Mouse (Mus musculus) lung, embryonic 15.5 days (tissue): ENCODE results near the gene Fktn. TPM values are rescaled to one million over a fixed set of nuclear protein-coding genes. Genes with fewer than 3 reads are reported as not detected.
"Not testable (repeated sequence)": the region's sequence is repeated elsewhere in the genome, so short reads cannot be mapped to it uniquely, and the experiment has no call there.

Experiments
- ATAC-seq: fragments of 200-750 bp; cut with Nextera tagmentation; 2 replicates; pipeline ENCODE4 v1.8.0; 2017; ENCODE audit warnings: moderate number of reproducible peaks, borderline replicate concordance; ENCODE audit not compliant: low FRiP score, low TSS enrichment; ENCODE audit errors: extremely low read depth
- H3K27ac ChIP-seq: fragments of 300-500 bp; sonication (generic); 2 replicates; pipeline ENCODE4 v1.5.1; 2015; ENCODE audit warnings: moderate library complexity, mild to moderate bottlenecking, inconsistent platforms
- H3K27me3 ChIP-seq: fragments of 300-500 bp; sonication (generic); 2 replicates; pipeline ENCODE4 v1.6.1; 2015; ENCODE audit warnings: inconsistent platforms
- H3K36me3 ChIP-seq: fragments of 300-500 bp; sonication (generic); 2 replicates; pipeline ENCODE4 v1.6.1; 2015; ENCODE audit warnings: inconsistent platforms
- H3K4me1 ChIP-seq: fragments of 300-500 bp; sonication (generic); 2 replicates; pipeline ENCODE4 v1.6.1; 2015; ENCODE audit warnings: inconsistent platforms
- H3K4me2 ChIP-seq: fragments of 300-500 bp; sonication (generic); 2 replicates; pipeline ENCODE4 v1.6.1; 2015; ENCODE audit warnings: inconsistent platforms, mild to moderate bottlenecking, moderate library complexity
- H3K4me3 ChIP-seq: fragments of 300-500 bp; sonication (generic); 2 replicates; pipeline ENCODE4 v1.5.1; 2015; ENCODE audit warnings: mild to moderate bottlenecking, inconsistent platforms
- H3K9ac ChIP-seq: fragments of 300-500 bp; sonication (generic); 2 replicates; pipeline ENCODE4 v1.6.1; 2015; ENCODE audit warnings: inconsistent platforms
- H3K9me3 ChIP-seq: fragments of 300-500 bp; sonication (generic); 2 replicates; pipeline ENCODE4 v1.6.1; 2016; ENCODE audit warnings: inconsistent platforms
- WGBS: fragments of 180-500 bp; shearing (Covaris S2); methylation state at CpG from one replicate; pipeline ENCODE4 v1.1.7; 2015; 5-methylcytosine and 5-hydroxymethylcytosine counted together
- polyA plus RNA-seq: library from polyadenylated mRNA; unstranded; fragments of >200 nt; fragmentation: Nextera tagmentation; extraction: Ambion mirVana; gene quantifications from 2 replicates; pipeline ENCODE4 v1.2.1, GENCODE M21; 2015

Fktn gene
- polyA plus RNA-seq, 1 experiment from 2014 or later, result 17.5 TPM

DNA sequence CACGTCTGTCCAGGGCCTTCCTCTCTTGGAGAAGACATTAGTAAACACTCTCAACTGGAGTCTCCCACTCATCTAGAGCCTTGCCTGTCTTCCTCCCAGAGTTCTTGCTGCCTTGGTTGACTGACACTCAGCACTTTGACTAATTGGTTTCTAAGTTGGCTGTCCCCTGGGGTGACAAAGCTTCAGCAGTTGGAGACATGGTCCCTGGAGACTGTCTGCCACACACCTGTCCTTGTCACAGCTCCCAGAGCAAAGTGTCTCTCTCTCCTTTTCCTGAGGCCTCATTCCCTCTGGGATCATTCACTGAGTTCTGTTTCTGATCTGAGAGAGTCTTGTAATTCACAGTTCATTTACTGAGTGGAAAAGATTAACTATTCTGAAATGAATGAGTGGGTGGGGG lies 86.0 kb downstream of the Fktn start:
- H3K4me1 ChIP-seq, result peaks cover 7% of the 10 kb centered on the region
- no peak overlapping the region for H3K4me3 ChIP-seq
- 25% methylated on average over 1 of the region's 1 CpGs for WGBS
- no peak for ATAC-seq
- H3K4me2 ChIP-seq, result no peak overlapping the region
- H3K9ac ChIP-seq, result no peak overlapping the region
- H3K9me3 ChIP-seq, result no peaks in the 10 kb centered on the region
- H3K27ac ChIP-seq, result no peak overlapping the region; the same call in 1 of the 2 replicates
- no peaks in the 10 kb centered on the region for H3K36me3 ChIP-seq
- no peaks in the 10 kb centered on the region for H3K27me3 ChIP-seq

DNA sequence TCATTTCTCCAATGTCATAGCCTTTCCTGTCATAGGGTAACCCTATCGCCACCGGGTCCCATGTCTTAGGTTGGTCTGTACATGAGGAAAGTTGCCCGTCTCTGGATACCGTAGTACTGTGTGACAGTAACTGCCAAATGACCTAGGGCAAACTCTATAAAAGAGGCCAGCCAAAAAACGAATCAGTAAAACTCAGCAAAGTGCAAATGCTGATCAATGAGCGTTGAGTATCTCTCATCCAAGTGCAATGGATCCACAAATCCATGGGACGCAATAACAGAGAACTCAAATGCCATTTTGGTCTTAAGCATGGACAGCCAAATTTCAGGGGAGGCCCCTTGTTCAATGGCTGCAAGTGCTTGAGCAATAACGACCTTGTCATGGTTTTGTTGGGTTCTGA lies 89.9 kb downstream of the Fktn start:
- H3K4me1 ChIP-seq, H3K4me3 ChIP-seq, H3K27ac ChIP-seq, H3K27me3 ChIP-seq, H3K36me3 ChIP-seq, H3K4me2 ChIP-seq, H3K9me3 ChIP-seq, ATAC-seq, H3K9ac ChIP-seq: not testable (repeated sequence)
- 90% methylated on average over 8 of the region's 8 CpGs for WGBS

GRCm38 (mm10) chr4:53806428-53806827 lies 92.6 kb downstream of the Fktn start:
- WGBS, result 73% methylated on average over 6 of the region's 6 CpGs
- ATAC-seq, result not testable (repeated sequence)

DNA sequence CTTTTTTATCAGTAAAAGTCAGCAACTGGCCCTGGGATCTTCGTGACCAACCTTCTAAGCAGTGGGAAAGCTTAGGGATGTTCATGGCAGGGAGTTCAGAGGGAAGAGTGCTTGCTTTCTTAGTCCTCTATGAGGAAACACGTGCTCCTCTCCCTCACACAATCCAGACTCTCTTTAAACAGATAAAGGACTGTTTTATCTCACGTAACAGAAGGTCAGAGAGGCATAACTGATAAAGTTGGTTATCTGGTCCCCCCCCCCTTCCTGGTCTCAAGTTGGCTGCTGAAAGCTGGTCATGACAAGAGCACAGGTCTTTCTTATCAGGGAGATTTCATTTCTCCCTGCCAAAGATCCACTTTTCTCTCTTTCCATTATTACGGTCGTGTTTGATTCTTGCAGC lies 104.5 kb downstream of the Fktn start:
- H3K4me3 ChIP-seq, result no peak overlapping the region
- no peaks in the 10 kb centered on the region for H3K4me1 ChIP-seq
- no peak overlapping the region for H3K4me2 ChIP-seq
- no peak overlapping the region for H3K9ac ChIP-seq
- 42% methylated on average over 5 of the region's 5 CpGs for WGBS
- H3K36me3 ChIP-seq, result no peaks in the 10 kb centered on the region
- no peak overlapping the region for H3K27ac ChIP-seq
- ATAC-seq, result no peak
- H3K27me3 ChIP-seq, result no peaks in the 10 kb centered on the region
- H3K9me3 ChIP-seq, result no peaks in the 10 kb centered on the region

More at GRCm38 (mm10) chr4:53806428-53806827, 92.6 kb downstream of the Fktn start:
- not testable (repeated sequence) for H3K27ac ChIP-seq, H3K27me3 ChIP-seq, H3K4me2 ChIP-seq, H3K4me3 ChIP-seq, H3K9me3 ChIP-seq, H3K9ac ChIP-seq, H3K4me1 ChIP-seq, H3K36me3 ChIP-seq

DNA sequence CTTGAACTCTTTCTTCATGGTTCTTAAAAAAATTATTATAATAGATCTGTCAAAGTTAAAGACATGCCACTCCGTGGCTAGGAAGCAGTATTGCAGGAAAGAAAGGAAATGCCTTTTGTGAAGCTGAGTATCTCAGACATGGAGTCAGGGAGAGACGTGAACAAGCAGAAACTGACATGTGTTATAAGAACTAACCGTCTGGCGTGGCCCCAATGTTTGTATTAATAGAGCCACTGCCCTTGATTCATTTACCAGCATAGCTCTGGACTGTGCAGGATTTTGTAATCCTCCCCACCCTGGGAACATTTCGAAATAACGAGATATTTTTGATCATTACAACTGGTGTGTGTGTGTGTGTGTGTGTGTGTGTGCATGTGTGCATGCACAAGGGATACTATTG lies 109.9 kb downstream of the Fktn start:
- H3K36me3 ChIP-seq, result no peaks in the 10 kb centered on the region
- H3K27ac ChIP-seq, result 0 out of 2 replicates have a peak overlapping the region, but pooled peaks have one; percentile 37
- H3K9me3 ChIP-seq, result no peaks in the 10 kb centered on the region; the same call in 1 of the 2 replicates
- ATAC-seq, result peak; percentile 86
- H3K4me1 ChIP-seq, result peaks cover 24% of the 10 kb centered on the region; the same call in 1 of the 2 replicates
- H3K4me2 ChIP-seq, result no peak overlapping the region
- 19% methylated on average over 6 of the region's 6 CpGs for WGBS
- H3K4me3 ChIP-seq, result no peak overlapping the region
- no peaks in the 10 kb centered on the region for H3K27me3 ChIP-seq
- H3K9ac ChIP-seq, result no peak overlapping the region

GRCm38 (mm10) chr4:53824831-53825230 lies 111.0 kb downstream of the Fktn start:
- no peak for ATAC-seq
- H3K9ac ChIP-seq, result no peak overlapping the region
- peaks cover 24% of the 10 kb centered on the region; the same call in 1 of the 2 replicates for H3K4me1 ChIP-seq
- H3K4me3 ChIP-seq, result no peak overlapping the region
- no peaks in the 10 kb centered on the region; the same call in 1 of the 2 replicates for H3K9me3 ChIP-seq
- no peaks in the 10 kb centered on the region for H3K36me3 ChIP-seq
- 24% methylated on average over 4 of the region's 4 CpGs for WGBS
- H3K4me2 ChIP-seq, result no peak overlapping the region
- H3K27ac ChIP-seq, result no peak overlapping the region
- no peaks in the 10 kb centered on the region for H3K27me3 ChIP-seq

DNA sequence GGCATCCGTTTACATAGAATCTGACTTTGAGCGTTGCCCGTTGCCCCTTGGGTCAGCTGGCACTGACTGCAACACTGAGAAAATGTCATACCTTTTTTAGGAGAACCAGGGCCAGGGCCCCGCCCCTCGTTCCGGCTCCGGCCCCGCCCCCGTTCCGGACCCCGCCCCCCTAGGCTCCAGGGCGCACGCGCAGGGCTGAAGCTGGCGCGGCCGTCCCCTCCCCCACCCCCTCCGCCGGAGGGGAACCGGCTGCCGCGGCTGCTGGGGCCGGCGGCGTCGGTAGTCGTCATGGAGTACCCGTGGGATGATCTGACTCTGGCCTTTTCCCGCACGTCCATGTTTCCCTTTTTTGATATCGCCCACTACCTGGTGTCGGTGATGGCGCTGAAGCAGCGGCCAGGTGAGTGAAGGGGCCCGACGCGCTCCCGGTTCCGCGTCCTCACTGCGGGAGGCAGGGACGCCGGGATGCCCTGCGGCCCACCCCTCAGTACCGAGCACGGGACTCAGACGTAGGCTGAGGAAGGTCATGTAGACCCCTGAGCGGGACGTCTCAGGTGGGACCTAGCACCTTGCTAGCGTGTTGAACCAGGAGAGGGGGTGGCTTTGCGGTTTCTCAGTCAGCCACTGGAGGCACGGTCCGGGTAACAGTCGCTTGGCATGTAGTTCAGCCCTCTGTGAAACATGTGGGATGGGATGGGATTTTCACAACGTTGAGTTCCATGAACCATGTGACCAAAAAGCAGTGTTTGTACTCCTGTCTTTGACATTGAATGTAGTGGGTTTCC lies 112.2 kb downstream of the Fktn start, which contains the start of gene Tmem38b:
Gene Tmem38b, plus strand, starts transcription at position 225 of the 785 bp plus-strand sequence.
- peaks cover 24% of the 10 kb centered on the region; the same call in 1 of the 2 replicates for H3K4me1 ChIP-seq
- no peaks in the 10 kb centered on the region for H3K36me3 ChIP-seq
- peak within 1 kb of the TSS; percentile 32; the same call in 1 of the 2 replicates for H3K27ac ChIP-seq
- under 1% methylated on average over 55 of the region's 55 CpGs for WGBS
- peak within 1 kb of the TSS; percentile 72 for H3K4me2 ChIP-seq
- no peaks in the 10 kb centered on the region; the same call in 1 of the 2 replicates for H3K9me3 ChIP-seq
- H3K4me3 ChIP-seq, result peak within 1 kb of the TSS; percentile 76
- peak; percentile 85 for ATAC-seq
- no peaks in the 10 kb centered on the region for H3K27me3 ChIP-seq
- peak within 1 kb of the TSS; percentile 63 for H3K9ac ChIP-seq

- Histone ChIP-seq H3K9me3 (no peaks in the 10 kb centered on the region; the same call in 1 of the 2 replicates), H3K4me3 (peak overlapping the region; percentile 76), H3K36me3 (no peaks in the 10 kb centered on the region), H3K27ac (no peak overlapping the region; the same call in 1 of the 2 replicates), H3K9ac (peak overlapping the region; percentile 63), H3K4me2 (peak overlapping the region; percentile 72), H3K4me1 (peaks cover 24% of the 10 kb centered on the region; the same call in 1 of the 2 replicates), H3K27me3 (no peaks in the 10 kb centered on the region)
- 10% methylated on average over 11 of the region's 11 CpGs for WGBS
- ATAC-seq, result no peak
Observed at GRCm38 (mm10) chr4:53826641-53827248, 112.9 kb downstream of the Fktn start.

Other genes with a start within 250 kb of the Fktn start
- 9.1 and 10.7 TPM in 2 replicates for gene Fsd1l, start 82.5 kb upstream of the Fktn start, polyA plus RNA-seq
- 0.31 TPM in 2 replicates for gene Tal2, start 65.7 kb downstream of the Fktn start, polyA plus RNA-seq
- 12.2 and 12.3 TPM in 2 replicates for gene Tmem38b, start 112.0 kb downstream of the Fktn start, polyA plus RNA-seq